Mouse (Mus musculus): ENCODE measurements around the gene Ush2a.

- TF ChIP-seq MYOD1 (IDR thresholded peaks at IDR 0.05; ENCODE audit: control insufficient read depth in 1 of 3, insufficient read length in 2 of 3, low read depth in 2 of 3): no peak
- no peak for TF ChIP-seq SRF (IDR thresholded peaks at IDR 0.05; ENCODE audit: control insufficient read depth, insufficient read length, low read depth)
- no peak for TF ChIP-seq POLR2A (IDR thresholded peaks at IDR 0.05; ENCODE audit: insufficient read length, low read depth)
- TF ChIP-seq REST (IDR thresholded peaks at IDR 0.05; ENCODE audit: insufficient read depth, insufficient read length): no peak
- no peak for TF ChIP-seq MAX (IDR thresholded peaks at IDR 0.05; ENCODE audit: low read depth)
- no peak for TF ChIP-seq CEBPB (IDR thresholded peaks at IDR 0.05; ENCODE audit: insufficient read depth, poor library complexity, severe bottlenecking)
- no peak for TF ChIP-seq USF1 (IDR thresholded peaks at IDR 0.05; ENCODE audit: low read depth)
- no peak for TF ChIP-seq TCF3 (IDR thresholded peaks at IDR 0.05; ENCODE audit: insufficient read length, low read depth)
- no peak for TF ChIP-seq E2F4 (IDR thresholded peaks at IDR 0.05; ENCODE audit: insufficient read depth)
- TF ChIP-seq MYOG (IDR thresholded peaks at IDR 0.05; ENCODE audit: control insufficient read depth in 1 of 3, insufficient read depth in 1 of 3, insufficient read length in 2 of 3, low read depth in 2 of 3): no peak
- TF ChIP-seq POLR2AphosphoS2 (IDR thresholded peaks at IDR 0.05; ENCODE audit: insufficient read length, low read depth): no peak
Observed at GRCm38 (mm10) chr1:188973078-188973477, 711.3 kb downstream of the Ush2a start.

Measured in myocyte (in vitro differentiated cells).